Mouse (Mus musculus): ENCODE measurements around the gene Prpf6. TPM values are rescaled to one million over a fixed set of nuclear protein-coding genes. Genes with fewer than 3 reads are reported as not detected.

Prpf6 gene
- polyA plus RNA-seq, 2 experiments, result 41.6 to 57.9 TPM

DNA sequence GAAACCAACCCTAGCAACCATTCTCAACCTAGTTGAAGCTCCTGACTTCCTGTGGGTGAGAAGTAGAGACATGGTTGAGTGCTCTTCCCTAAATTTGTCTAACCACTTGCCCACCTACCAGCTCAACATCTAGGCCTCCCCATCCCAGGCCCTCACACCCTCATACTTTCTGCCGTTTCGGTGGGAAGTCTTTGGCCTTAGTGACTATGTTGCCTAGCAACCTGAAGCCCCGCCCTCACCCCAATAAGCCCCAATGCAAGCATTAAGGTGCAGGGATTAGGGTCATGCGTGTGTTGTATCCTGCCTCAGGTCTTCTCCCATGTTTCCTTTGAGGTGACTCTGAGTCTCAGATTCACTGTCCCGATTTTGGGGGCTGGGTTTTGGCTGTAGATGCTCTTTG lies 106.6 kb downstream of the Prpf6 start, which contains the start of gene Lkaaear1:
Lkaaear1 (minus strand) TSS at position 202 of the 400 bp plus-strand sequence.
- H3K36me3 ChIP-seq (ENCODE audit: control insufficient read depth, insufficient read depth, low read length), result no peaks in the 10 kb centered on the region

More for the DNA sequence above, 106.6 kb downstream of the Prpf6 start, which contains the start of gene Lkaaear1:
- no peak for TF ChIP-seq POLR2A (IDR thresholded peaks at IDR 0.05; ENCODE audit: borderline replicate concordance, extremely low read depth, insufficient read depth, insufficient read length)
- Histone ChIP-seq H3K4me1 (ENCODE audit: control insufficient read depth, insufficient read depth, low read length) (0 out of 2 replicates have a peak, but pooled peaks cover 3% of the 10 kb centered on the region), H3K4me3 (replicated peaks; ENCODE audit: low read length) (no peak within 1 kb of the TSS), H3K9me3 (ENCODE audit: control insufficient read depth, low read length) (no peaks in the 10 kb centered on the region), H3K4me2 (replicated peaks; ENCODE audit: low read depth, low read length, severe bottlenecking) (no peak within 1 kb of the TSS), H3K27me3 (ENCODE audit: control insufficient read depth, insufficient read depth, low read length) (no peaks in the 10 kb centered on the region), H3K9ac (ENCODE audit: low read depth, low read length, severe bottlenecking) (no peak within 1 kb of the TSS), H3K27ac (replicated peaks; ENCODE audit: low read depth, low read length) (no peak within 1 kb of the TSS)
- WGBS, result 56% methylated on average over 5 of the region's 5 CpGs
- no peak for ATAC-seq (ENCODE audit: low FRiP score, low read depth)
- DNase-seq (ENCODE audit: low spot score), result no peak

Small RNAs within 50 kb of the gene (microRNA-seq; reads per million reads assigned to microRNA genes)
- gene Mir7006, result not detected

Other genes with a start within 250 kb of the Prpf6 start
- 57.4 and 67.9 TPM in 2 replicates for gene Zgpat, start 226.9 kb upstream of the Prpf6 start, polyA plus RNA-seq (2012; rRNA removed)
- 37.3 and 47.6 TPM in 2 replicates for gene Zgpat, start 226.9 kb upstream of the Prpf6 start, polyA plus RNA-seq (2014; fragmentation: Nextera tagmentation; extraction: Ambion mirVana)
- 81.0 and 89.9 TPM in 2 replicates for gene Arfrp1, start 226.5 kb upstream of the Prpf6 start, polyA plus RNA-seq (2012; rRNA removed)
- 50.0 and 54.7 TPM in 2 replicates for gene Arfrp1, start 226.5 kb upstream of the Prpf6 start, polyA plus RNA-seq (2014; fragmentation: Nextera tagmentation; extraction: Ambion mirVana)
- 63.3 and 84.7 TPM in 2 replicates for gene Lime1, start 211.8 kb upstream of the Prpf6 start, polyA plus RNA-seq (2012; rRNA removed)
- 21.3 and 26.8 TPM in 2 replicates for gene Lime1, start 211.8 kb upstream of the Prpf6 start, polyA plus RNA-seq (2014; fragmentation: Nextera tagmentation; extraction: Ambion mirVana)
- gene Zbtb46, start 132.4 kb upstream of the Prpf6 start, polyA plus RNA-seq (2012; rRNA removed), result 3.8 and 4.4 TPM in 2 replicates
- 4.3 and 4.4 TPM in 2 replicates for gene Zbtb46, start 132.4 kb upstream of the Prpf6 start, polyA plus RNA-seq (2014; fragmentation: Nextera tagmentation; extraction: Ambion mirVana)
- not detected in 2 replicates for gene Abhd16b, start 98.7 kb upstream of the Prpf6 start, polyA plus RNA-seq (2012; rRNA removed)
- gene Abhd16b, start 98.7 kb upstream of the Prpf6 start, polyA plus RNA-seq (2014; fragmentation: Nextera tagmentation; extraction: Ambion mirVana), result not detected in 2 replicates
- 108 and 123 TPM in 2 replicates for gene Tpd52l2, start 94.7 kb upstream of the Prpf6 start, polyA plus RNA-seq (2012; rRNA removed)
- 172 and 177 TPM in 2 replicates for gene Tpd52l2, start 94.7 kb upstream of the Prpf6 start, polyA plus RNA-seq (2014; fragmentation: Nextera tagmentation; extraction: Ambion mirVana)
- gene Dnajc5, start 71.4 kb upstream of the Prpf6 start, polyA plus RNA-seq (2012; rRNA removed), result 72.5 and 91.8 TPM in 2 replicates
- gene Dnajc5, start 71.4 kb upstream of the Prpf6 start, polyA plus RNA-seq (2014; fragmentation: Nextera tagmentation; extraction: Ambion mirVana), result 75.7 and 85.5 TPM in 2 replicates
- gene Uckl1, start 7.0 kb upstream of the Prpf6 start, polyA plus RNA-seq (2012; rRNA removed), result 130 and 165 TPM in 2 replicates
- 41.2 and 46.3 TPM in 2 replicates for gene Uckl1, start 7.0 kb upstream of the Prpf6 start, polyA plus RNA-seq (2014; fragmentation: Nextera tagmentation; extraction: Ambion mirVana)
- gene Zfp512b, start 935 bp downstream of the Prpf6 start, polyA plus RNA-seq (2012; rRNA removed), result 102 and 117 TPM in 2 replicates
- 58.8 and 59.5 TPM in 2 replicates for gene Zfp512b, start 935 bp downstream of the Prpf6 start, polyA plus RNA-seq (2014; fragmentation: Nextera tagmentation; extraction: Ambion mirVana)
- 9.2 and 10.3 TPM in 2 replicates for gene Samd10, start 7.3 kb downstream of the Prpf6 start, polyA plus RNA-seq (2012; rRNA removed)
- 10.2 TPM in 2 replicates for gene Samd10, start 7.3 kb downstream of the Prpf6 start, polyA plus RNA-seq (2014; fragmentation: Nextera tagmentation; extraction: Ambion mirVana)
- 0.23 and 0.63 TPM in 2 replicates for gene Gm29797, start 65.2 kb downstream of the Prpf6 start, polyA plus RNA-seq (2012; rRNA removed)
- 0.37 and 0.52 TPM in 2 replicates for gene Gm29797, start 65.2 kb downstream of the Prpf6 start, polyA plus RNA-seq (2014; fragmentation: Nextera tagmentation; extraction: Ambion mirVana)
- 49.8 and 66.4 TPM in 2 replicates for gene Sox18, start 79.8 kb downstream of the Prpf6 start, polyA plus RNA-seq (2012; rRNA removed)
- 36.2 and 37.8 TPM in 2 replicates for gene Sox18, start 79.8 kb downstream of the Prpf6 start, polyA plus RNA-seq (2014; fragmentation: Nextera tagmentation; extraction: Ambion mirVana)
- gene Tcea2, start 88.4 kb downstream of the Prpf6 start, polyA plus RNA-seq (2012; rRNA removed), result 53.8 and 57.1 TPM in 2 replicates
- gene Tcea2, start 88.4 kb downstream of the Prpf6 start, polyA plus RNA-seq (2014; fragmentation: Nextera tagmentation; extraction: Ambion mirVana), result 27.1 and 32.9 TPM in 2 replicates
- gene Rgs19, start 102.1 kb downstream of the Prpf6 start, polyA plus RNA-seq (2012; rRNA removed), result 124 and 151 TPM in 2 replicates
- 92.8 and 99.6 TPM in 2 replicates for gene Rgs19, start 102.1 kb downstream of the Prpf6 start, polyA plus RNA-seq (2014; fragmentation: Nextera tagmentation; extraction: Ambion mirVana)
- not detected in 2 replicates for gene Lkaaear1, start 106.6 kb downstream of the Prpf6 start, polyA plus RNA-seq (2012; rRNA removed)
- gene Lkaaear1, start 106.6 kb downstream of the Prpf6 start, polyA plus RNA-seq (2014; fragmentation: Nextera tagmentation; extraction: Ambion mirVana), result not detected in 2 replicates
- 1.0 and 1.4 TPM in 2 replicates for gene Oprl1, start 123.1 kb downstream of the Prpf6 start, polyA plus RNA-seq (2012; rRNA removed)
- gene Oprl1, start 123.1 kb downstream of the Prpf6 start, polyA plus RNA-seq (2014; fragmentation: Nextera tagmentation; extraction: Ambion mirVana), result 0.30 and 0.84 TPM in 2 replicates
- 0.41 and 0.85 TPM in 2 replicates for gene Myt1, start 171.5 kb downstream of the Prpf6 start, polyA plus RNA-seq (2012; rRNA removed)
- gene Myt1, start 171.5 kb downstream of the Prpf6 start, polyA plus RNA-seq (2014; fragmentation: Nextera tagmentation; extraction: Ambion mirVana), result not detected in 2 replicates
- 39.1 and 39.2 TPM in 2 replicates for gene Pcmtd2, start 246.0 kb downstream of the Prpf6 start, polyA plus RNA-seq (2012; rRNA removed)
- 29.4 and 33.4 TPM in 2 replicates for gene Pcmtd2, start 246.0 kb downstream of the Prpf6 start, polyA plus RNA-seq (2014; fragmentation: Nextera tagmentation; extraction: Ambion mirVana)